ENCODE assay signal across 14 mouse cellular contexts in genomic region chr7:75371520-75371876, GRCm38 (mm10).
DNase-seq lines count a peak whose midpoint lies in the region; ATAC-seq and TF ChIP-seq lines count a peak whose summit lies in the region.
"Had no signal": no experiment of that assay in that cellular context is flagged by ENCODE, and none has a peak within 500 bp of the region (broad histone marks: within the 10 kb centered on the region; RNA-seq: fewer than 3 reads in every experiment).

No protein-coding gene starts in this region.

- peak; percentile 46 for DNase-seq in CD4-positive, CD25-positive, alpha-beta regulatory T cell, adult 2 months (ENCODE audit: low read depth, low spot score)
- DNase-seq in MEL (ENCODE audit: low read depth, low spot score) (no peak), MN1 (ENCODE audit: low spot score) (no peak)
- peak; percentile 52 for DNase-seq in naive thymus-derived CD4-positive, alpha-beta T cell, adult 2 months (ENCODE audit: low read depth)
- DNase-seq in cerebellum, adult 8-10 months: no peak

- H3K9me3 ChIP-seq in megakaryocyte, embryonic 14.5 days: peaks cover 9% of the 10 kb centered on the region
- H3K9me3 ChIP-seq in MEL (replicated peaks; ENCODE audit: insufficient read depth, low read length): no peaks in the 10 kb centered on the region
- H3K9me3 ChIP-seq: forebrain, embryonic 15.5 days; heart, embryonic 10.5 days; liver, embryonic 15.5 days; neural tube, embryonic 15.5 days had no signal

- no peak for ATAC-seq in CD4-positive, CD25-positive, alpha-beta regulatory T cell, adult 4 months
- ATAC-seq in megakaryocyte, adult 5-6 weeks (ENCODE audit: poor library complexity, severe bottlenecking): no peak

- no peak for TF ChIP-seq EP300 in MEL (IDR thresholded peaks at IDR 0.05; ENCODE audit: low read depth in 1 of 2, low read length in 2 of 2)

- no peak for TF ChIP-seq CTCF in MEL (IDR thresholded peaks at IDR 0.05 in 2 of 3, conservative IDR thresholded peaks at IDR 0.05 in 1 of 3; ENCODE audit: control insufficient read depth in 1 of 3, insufficient read depth in 1 of 3, low read depth in 2 of 3, low read length in 3 of 3, poor library complexity in 1 of 3, severe bottlenecking in 1 of 3)

- peak overlapping the region; percentile 50 for H3K27ac ChIP-seq in MEL (ENCODE audit: control insufficient read depth, low read depth, low read length)
- H3K27ac ChIP-seq: forebrain, embryonic 15.5 days; heart, embryonic 10.5 days; hindbrain, embryonic 14.5 days; liver, embryonic 15.5 days; neural tube, embryonic 15.5 days had no signal

- peak overlapping the region; percentile 60 for H3K9ac ChIP-seq in MEL (ENCODE audit: control insufficient read depth, low read depth, low read length, poor library complexity, severe bottlenecking)
- H3K9ac ChIP-seq: forebrain, embryonic 15.5 days; hindbrain, embryonic 14.5 days; liver, embryonic 15.5 days; neural tube, embryonic 15.5 days had no signal

- peaks cover 9% of the 10 kb centered on the region for H3K36me3 ChIP-seq in megakaryocyte, embryonic 14.5 days (replicated peaks; ENCODE audit: low read length)
- peaks cover 0 to 15% of the 10 kb centered on the region in 2 experiments; a peak in 2 of 4 replicates for H3K36me3 ChIP-seq in MEL (ENCODE audit: control insufficient read depth in 1 of 2, insufficient read depth in 2 of 2, low read length in 2 of 2)
- H3K36me3 ChIP-seq: forebrain, embryonic 15.5 days; heart, embryonic 10.5 days; liver, embryonic 15.5 days; neural tube, embryonic 15.5 days had no signal

- H3K79me2 ChIP-seq in MEL (ENCODE audit: control insufficient read depth, insufficient read depth, low read length, poor library complexity): no peaks in the 10 kb centered on the region

- H3K27me3 ChIP-seq in megakaryocyte, embryonic 14.5 days (replicated peaks): peaks cover 5% of the 10 kb centered on the region
- H3K27me3 ChIP-seq in MEL (ENCODE audit: control insufficient read depth in 1 of 2, insufficient read depth in 2 of 2, low read length in 2 of 2): no peaks in the 10 kb centered on the region
- H3K27me3 ChIP-seq: forebrain, embryonic 15.5 days; liver, embryonic 15.5 days; neural tube, embryonic 15.5 days; Patski had no signal

- TF ChIP-seq RAD21 in MEL (IDR thresholded peaks at IDR 0.05; ENCODE audit: low read depth, low read length): no peak

- peaks cover 50% of the 10 kb centered on the region for H3K4me1 ChIP-seq in megakaryocyte, embryonic 14.5 days
- H3K4me1 ChIP-seq in MEL (ENCODE audit: control insufficient read depth in 1 of 2, insufficient read depth in 2 of 2, low read length in 2 of 2): peaks cover 0 to 9% of the 10 kb centered on the region in 2 experiments; a peak in 2 of 4 replicates
- H3K4me1 ChIP-seq: forebrain, embryonic 15.5 days; liver, embryonic 15.5 days had no signal

- H3K4me3 ChIP-seq in megakaryocyte, embryonic 14.5 days (replicated peaks): peak overlapping the region; percentile 84
- H3K4me3 ChIP-seq in MEL (ENCODE audit: control insufficient read depth in 1 of 2, insufficient read depth in 1 of 2, low read depth in 2 of 2, low read length in 2 of 2): peak overlapping the region; percentile 14 to 38
- H3K4me3 ChIP-seq: forebrain, embryonic 15.5 days; heart, embryonic 10.5 days; liver, embryonic 15.5 days; neural tube, embryonic 15.5 days had no signal

- TF ChIP-seq POLR2A in MEL (IDR thresholded peaks at IDR 0.05; ENCODE audit: control insufficient read depth in 1 of 2, insufficient read depth in 1 of 2, low read depth in 1 of 2, low read length in 2 of 2, poor library complexity in 1 of 2): no peak

TF ChIP-seq in MEL, 35 proteins besides CTCF, POLR2A, EP300 and RAD21:
- no peak for TF ChIP-seq GABPA (IDR thresholded peaks at IDR 0.05; ENCODE audit: low read depth, low read length)
- TF ChIP-seq ELF1 (IDR thresholded peaks at IDR 0.05; ENCODE audit: low read depth, low read length): no peak
- no peak for TF ChIP-seq MYC (IDR thresholded peaks at IDR 0.05; ENCODE audit: low read depth, low read length)
- no peak for TF ChIP-seq E2F4 (IDR thresholded peaks at IDR 0.05; ENCODE audit: borderline replicate concordance, low read depth, low read length)
- no peak for TF ChIP-seq MAX (IDR thresholded peaks at IDR 0.05; ENCODE audit: low read length)
- TF ChIP-seq MXI1 (IDR thresholded peaks at IDR 0.05; ENCODE audit: low read depth, low read length): no peak
- no peak for TF ChIP-seq ZC3H11A (IDR thresholded peaks at IDR 0.05; ENCODE audit: low read depth, low read length)
- no peak for TF ChIP-seq NELFE (IDR thresholded peaks at IDR 0.05; ENCODE audit: low read depth, low read length)
- TF ChIP-seq USF2 (IDR thresholded peaks at IDR 0.05; ENCODE audit: borderline replicate concordance in 1 of 2, insufficient read depth in 1 of 2, low read depth in 1 of 2, low read length in 2 of 2): no peak
- TF ChIP-seq SMC3 (IDR thresholded peaks at IDR 0.05; ENCODE audit: low read depth, low read length): no peak
- TF ChIP-seq ZMIZ1 (IDR thresholded peaks at IDR 0.05; ENCODE audit: low read depth, low read length): no peak

Comparison
In these comparisons a context has a peak if more than half of its experiments do, and no peak if none do; other contexts are left out.
1. DNase-seq: peak in CD4-positive, CD25-positive, alpha-beta regulatory T cell, adult 2 months (single experiment) and naive thymus-derived CD4-positive, alpha-beta T cell, adult 2 months (single experiment); none in MEL (single experiment), cerebellum, adult 8-10 months (single experiment) and MN1 (single experiment).